Mouse (Mus musculus) megakaryocyte, embryonic 14.5 days (primary cell): Measurements from ENCODE around the gene Tesk1.

Source experiments
- FLI1 ChIP-seq: IDR thresholded peaks from 2 replicates; pipeline ENCODE4 v1.6.1; 2012; ENCODE audit warnings: low read length, inconsistent platforms, mixed read lengths
- GATA1 ChIP-seq: IDR thresholded peaks from 3 replicates; pipeline ENCODE4 v1.6.1; 2012; ENCODE audit warnings: mixed read lengths, low read length, inconsistent platforms, borderline replicate concordance

DNA sequence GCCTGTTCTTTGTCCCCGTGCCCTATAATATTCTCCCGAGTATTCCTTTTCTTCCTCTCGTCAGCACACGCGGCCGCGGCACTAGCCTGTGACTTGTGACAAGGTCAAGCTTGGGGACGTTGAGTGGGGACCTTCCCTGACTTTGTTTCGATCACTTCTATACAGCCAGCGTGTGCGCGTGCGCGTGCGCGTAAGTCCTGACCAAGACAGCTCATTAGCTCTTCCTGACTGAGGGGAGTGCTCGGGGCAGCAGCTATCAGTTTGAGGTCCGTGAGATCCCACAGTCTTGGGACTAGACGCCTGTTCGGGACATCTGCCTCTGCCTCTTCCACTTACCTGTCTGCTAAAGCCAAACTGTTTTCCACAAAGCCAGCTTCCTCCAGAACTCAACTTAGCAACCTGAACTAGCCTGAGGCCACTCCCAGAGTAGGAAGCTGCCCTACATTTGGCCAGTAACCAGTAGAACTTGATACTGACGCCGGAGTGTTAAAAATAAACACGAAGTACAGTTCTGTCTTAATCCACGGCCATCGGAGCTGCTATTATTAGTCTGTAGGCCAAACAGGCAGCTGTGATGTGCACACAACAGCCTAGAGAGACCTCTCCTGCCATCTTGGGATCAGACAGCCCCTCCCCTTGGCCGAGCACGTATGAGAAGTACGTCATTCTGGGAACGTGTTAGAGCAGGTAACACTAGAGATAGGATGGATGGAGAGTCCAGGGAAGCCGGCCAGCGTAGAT is 42.2 kb upstream of the Tesk1 start:
- TF ChIP-seq FLI1 (no peak), GATA1 (no peak)
